Mouse (Mus musculus): Measurements from ENCODE around the gene Rbm28.

Rbm28 gene

DNA sequence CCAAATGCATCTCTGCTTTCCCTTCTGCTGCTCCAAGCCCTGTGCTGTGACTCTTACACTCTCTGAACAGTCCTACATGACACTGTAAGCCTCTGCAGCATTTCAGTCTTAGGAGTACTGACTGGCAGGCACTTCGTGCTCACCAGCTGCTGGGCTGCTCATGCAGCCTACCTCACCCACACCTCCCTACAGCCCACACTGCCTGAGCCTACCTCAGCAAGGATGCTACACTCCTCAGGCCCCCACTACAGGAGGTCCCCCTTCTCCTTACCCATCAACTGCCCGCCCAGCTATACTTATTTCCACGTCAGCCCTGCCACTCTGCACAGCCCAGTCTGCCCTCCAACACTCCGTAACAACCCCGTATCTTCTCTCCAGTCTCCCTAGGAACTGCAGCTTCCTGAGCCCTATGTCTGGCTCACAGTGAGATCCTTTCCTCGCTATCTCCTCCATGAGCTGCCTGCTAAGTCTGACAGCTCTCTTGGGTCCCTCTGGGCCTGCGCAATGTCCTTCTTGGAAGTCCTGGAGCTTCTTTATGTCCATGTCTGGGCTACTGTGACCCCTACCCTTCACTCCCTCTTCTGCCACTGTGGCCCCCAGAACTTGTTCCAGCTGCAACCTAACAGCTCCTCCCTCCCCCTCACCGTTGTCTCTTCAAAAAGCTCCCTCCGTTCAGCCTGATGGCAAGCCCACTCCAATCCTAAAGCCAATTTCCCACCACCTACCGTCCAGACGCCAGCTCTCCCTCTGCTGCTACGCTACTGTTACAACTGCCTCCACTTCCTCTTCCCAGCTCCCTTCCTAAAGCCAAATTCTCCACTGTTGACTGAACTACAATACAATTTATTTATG is 19.1 kb downstream of the Rbm28 start:
- DNase-seq (ENCODE audit: low spot score in 2 of 2), result no peak

DNA sequence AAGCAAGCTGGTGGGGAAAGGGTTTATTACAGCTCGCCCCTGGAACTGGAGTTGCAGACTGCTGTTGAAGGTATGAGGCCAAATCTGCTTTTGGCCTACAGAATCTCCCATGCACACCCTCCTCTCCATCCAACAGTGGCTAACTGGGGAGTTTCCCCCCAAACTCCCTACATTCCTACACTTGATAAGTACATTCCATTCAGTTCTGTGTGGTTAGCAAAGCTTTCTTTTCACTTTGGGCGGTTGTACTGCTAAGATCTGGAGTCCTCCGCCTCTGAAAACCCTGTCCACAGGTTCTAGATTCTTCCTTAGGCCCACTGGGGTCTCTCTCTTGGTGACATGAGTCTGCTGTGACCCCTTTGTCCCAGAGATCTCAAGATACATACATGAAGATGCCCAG is 19.8 kb downstream of the Rbm28 start:
- DNase-seq (ENCODE audit: low spot score in 2 of 2), result no peak

DNA sequence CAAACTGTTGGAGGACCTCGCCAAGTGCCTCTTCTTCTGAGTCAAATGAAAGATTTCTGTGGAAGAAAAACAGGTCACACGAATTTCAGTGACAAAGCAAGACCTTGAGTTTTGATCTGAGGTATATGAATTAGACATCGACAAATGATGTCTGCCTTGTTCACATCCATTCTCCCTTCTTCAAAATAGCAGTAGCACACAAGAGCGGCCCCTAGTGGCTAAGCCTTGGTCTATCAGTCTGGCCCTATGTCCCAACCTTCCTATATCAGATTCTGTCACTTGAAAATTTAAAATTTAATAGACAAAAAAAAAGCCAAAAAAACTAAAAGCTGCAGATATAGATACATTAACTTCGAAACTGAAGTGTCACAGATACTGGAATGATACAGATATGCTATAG is 21.2 kb downstream of the Rbm28 start:
- DNase-seq (ENCODE audit: low spot score in 2 of 2), result peak in 1 of 2 experiments; percentile 61

DNA sequence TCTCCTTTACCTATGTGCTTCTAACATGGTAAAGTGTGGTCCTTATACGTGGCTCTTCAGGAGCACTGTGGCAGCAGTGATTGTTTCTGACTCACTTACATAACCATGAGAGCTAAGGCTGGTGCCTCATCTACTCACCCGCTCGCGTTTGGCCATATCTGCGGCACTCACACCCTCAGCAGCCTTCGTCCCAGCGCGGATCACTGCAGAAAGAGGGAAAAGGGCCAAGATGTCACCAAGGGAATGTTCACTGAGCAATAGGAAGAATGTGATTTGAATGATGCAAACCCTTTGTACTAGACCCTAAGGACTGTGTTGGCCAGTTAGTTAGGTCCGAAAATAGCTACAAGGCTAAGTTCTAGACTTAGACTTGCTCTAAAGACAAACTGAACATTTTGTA is 27.4 kb downstream of the Rbm28 start:
- no peak for DNase-seq (ENCODE audit: low spot score in 2 of 2)

DNA sequence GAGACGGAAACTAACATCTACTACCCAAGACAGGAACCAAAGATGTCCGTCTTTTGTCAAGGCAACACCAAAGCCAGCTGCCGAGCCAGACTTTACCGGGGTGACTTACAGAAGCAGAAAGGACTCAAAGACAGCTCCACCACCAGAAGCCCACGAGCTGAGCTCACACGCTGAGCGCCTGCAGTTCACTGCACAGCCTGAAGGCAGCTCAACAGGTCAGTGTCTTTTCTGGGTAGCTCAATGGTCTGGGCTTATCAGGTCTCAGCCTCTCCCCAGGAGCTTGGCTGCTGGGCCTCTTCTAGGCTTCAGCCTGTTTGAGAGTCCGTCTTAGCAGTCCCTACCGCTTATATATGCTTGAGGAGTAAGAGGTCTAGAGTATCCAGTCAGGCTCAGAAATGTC is 31.7 kb downstream of the Rbm28 start:
- no peak for DNase-seq (ENCODE audit: low spot score in 2 of 2)

DNA sequence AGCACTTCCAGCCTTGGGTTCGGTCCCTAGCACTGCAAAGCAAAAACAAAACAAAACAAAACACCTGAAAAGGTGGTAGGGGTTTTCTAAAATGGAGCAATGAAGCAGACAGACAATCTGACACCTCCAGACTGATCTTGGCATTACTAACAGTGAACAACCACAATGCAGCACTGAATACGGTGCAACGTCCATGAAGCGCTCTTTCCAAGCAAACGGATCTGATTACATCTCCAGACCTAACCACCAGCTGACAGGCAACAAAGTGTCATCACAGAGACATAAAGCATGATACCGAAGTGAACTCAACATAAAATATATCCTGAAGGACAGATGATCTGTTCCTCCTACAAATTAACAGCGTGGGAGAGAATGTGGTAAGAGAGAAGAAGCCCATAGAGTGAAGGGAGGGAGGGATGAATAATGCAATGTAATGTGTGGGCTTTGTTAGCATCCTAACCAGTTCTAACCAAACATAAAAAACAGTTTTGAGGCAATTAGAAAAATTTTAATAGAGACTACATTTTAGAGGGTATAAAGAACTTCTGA is 37.9 kb downstream of the Rbm28 start:
- DNase-seq (ENCODE audit: low spot score in 2 of 2), result no peak

DNA sequence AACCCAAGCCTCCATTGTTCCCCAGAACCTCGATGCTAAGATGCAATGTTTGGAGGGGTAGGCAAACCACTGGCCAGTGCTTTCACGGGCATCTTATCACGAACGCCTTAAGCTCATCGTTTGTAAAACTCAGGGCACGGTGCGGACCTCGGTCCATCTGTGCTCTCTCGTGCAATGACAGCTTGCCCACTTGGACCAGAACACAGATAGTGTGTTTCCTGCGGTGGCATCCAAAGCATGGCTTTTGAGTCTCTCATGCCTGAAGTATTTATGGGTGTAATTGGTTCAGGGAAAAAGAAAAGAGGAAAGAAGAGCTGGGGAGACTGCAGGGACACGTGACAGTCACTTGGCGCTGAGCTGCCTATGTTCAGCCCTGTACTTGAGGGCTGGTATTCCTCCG is 44.8 kb downstream of the Rbm28 start:
- DNase-seq (ENCODE audit: low spot score in 2 of 2), result no peak

DNA sequence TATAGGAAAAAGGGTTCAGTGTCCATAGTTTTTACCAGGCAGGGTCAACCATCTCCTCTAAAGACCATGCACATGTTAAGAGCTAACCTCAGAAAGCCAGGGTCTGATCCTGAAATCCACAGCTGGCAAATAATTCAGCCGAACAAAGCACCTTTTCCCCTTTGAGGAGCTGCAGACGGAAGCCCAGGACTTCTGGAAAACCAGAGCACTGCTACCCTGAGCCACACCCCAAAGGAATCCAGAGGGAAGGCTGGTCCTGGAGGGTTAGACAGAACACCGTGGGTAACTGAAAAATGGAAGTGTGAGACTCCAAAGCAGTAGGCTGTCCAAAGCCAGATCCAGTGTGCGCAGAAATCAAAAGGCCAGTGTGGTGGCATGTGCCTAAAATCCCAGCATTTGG is 45.8 kb downstream of the Rbm28 start:
- DNase-seq (ENCODE audit: low spot score in 2 of 2), result no peak

DNA sequence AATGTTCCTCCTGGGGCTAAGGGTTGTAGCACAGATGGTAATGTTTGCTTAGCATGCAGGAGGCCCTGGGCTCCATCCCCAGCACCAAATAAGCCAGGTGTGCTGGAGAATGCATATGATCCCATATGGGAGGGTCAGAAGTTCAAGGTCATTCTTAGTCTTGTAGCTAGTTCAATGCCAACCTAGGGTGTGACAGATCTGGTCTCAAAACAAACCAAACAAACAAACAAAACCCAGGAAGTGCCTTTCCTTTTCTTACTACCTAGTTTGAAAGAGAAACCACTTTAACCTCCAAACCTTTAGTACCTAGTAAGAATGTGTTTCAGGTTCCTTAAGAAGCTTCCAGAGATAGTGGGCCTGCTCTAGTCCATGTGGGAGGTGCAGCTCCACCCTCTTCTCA is 46.6 kb downstream of the Rbm28 start:
- no peak for DNase-seq (ENCODE audit: low spot score in 2 of 2)

DNA sequence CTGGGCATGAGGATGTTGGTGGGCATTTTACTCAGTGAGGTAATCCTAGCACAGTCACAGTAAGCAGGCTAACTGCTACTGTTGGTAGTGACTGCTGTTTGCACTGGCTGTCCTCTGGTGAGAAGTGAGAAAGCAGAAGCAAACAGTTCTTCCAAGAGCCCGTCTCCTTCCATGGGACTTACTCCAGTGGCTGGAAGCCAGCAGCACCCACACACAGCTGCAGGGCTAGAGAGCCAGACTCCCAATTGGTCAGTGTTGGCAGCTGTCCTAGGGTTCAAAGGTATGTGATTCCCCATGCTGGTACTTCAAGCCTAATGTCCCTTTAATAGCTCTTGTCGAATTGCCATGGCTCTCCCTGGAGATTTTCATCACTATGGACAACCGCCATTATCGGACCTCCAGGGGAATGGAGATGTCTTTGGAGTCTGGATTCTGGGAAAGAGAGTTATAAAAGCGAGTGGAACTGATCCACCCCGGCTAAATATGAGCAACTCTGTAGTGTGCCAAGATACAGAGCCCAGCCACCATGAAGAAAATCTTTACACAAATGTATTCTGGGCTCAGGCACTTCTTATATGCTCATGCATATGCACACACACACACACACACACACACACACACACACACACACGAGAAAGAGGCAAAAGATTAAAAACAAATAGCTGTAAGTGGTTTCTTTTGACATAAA is 47.2 kb downstream of the Rbm28 start:
- DNase-seq (ENCODE audit: low spot score in 2 of 2), result peak; percentile 20 to 64

DNA sequence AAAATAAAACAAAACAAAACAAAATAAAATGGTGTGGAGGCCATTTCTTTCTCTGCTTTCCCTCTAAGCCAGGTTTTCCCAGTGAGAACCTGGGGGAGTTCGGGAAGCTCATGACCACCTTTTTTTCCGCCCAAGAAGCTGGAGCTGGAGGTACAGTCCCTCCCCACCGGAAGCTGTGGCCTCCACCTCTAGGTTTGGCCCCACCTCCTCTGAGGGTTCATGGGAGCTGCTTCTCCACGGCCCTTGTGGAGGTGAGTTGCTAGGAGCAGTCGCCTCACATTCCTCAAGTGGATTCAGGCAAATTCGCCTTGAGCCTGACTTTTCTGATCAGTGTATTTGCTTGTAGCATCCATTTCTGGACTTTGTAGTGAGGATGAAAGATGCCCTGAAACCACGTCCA is 49.0 kb downstream of the Rbm28 start:
- no peak for DNase-seq (ENCODE audit: low spot score in 2 of 2)

DNA sequence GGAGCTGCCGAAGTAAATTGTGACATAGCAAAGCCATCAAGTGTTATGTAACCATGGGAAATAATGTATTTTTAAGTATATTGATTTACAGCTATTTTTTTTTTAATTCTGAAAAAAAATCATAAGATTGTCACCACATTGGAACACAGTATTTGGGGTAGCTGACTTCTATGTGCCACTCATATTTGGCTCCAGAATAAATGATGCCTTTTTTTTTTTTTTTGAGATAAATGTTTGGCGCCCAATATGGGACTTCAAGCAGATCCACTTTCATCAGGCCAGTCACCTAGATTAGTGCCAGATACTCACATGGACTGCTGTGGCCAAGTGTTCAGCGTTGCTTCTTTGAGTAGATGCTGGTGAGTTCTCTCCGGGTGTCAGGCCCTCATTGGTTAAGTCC is 53.3 kb downstream of the Rbm28 start:
- DNase-seq (ENCODE audit: low spot score in 2 of 2), result no peak

DNA sequence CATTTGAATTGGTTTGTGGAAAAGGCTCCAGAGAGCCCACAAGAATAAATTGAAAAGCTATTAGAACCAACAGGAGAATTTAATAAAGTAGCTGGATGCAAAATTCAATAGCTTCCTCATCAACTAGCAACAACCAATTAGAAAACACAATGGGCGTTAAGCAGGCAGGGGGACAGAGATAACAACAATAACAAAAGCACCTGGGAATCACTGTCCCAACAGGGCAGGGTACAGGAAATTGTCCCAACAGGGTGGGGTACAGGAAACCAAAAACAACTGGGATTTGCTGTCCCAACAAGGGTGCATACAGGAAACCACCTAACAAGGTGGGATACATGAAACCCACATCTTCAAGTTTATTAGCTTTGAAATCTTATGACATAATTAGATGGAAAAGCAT is 56.4 kb downstream of the Rbm28 start:
- DNase-seq (ENCODE audit: low spot score in 2 of 2), result no peak

DNA sequence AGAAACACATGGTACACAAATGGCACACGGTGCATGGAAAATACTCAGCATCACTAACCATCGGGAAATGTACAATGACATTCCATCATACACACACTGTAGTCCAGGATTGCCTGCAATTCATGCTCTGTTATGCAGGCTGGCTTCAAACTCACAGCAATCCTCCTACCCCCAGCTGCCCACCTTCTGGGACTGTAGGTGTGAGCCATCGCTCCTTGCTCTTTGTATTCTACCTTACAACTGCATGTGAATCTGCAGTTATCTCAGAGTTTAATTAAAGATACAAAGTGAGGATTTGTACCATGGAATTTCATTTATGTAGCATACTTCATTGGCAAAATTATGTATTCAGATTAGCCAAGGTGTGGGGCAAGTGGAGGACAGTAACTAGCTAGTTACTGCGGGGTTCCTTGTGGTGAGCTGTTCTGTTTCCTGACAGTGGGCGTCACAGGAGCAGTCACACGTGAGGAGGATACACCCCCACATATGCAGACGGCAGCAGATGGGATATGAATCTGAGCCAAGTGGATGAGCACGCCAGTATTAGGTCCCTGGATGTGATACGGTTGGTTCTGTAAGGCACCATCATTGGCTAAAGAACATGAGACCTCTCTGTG is 63.5 kb downstream of the Rbm28 start:
- peak; percentile 22 to 71 for DNase-seq (ENCODE audit: low spot score in 2 of 2)

DNA sequence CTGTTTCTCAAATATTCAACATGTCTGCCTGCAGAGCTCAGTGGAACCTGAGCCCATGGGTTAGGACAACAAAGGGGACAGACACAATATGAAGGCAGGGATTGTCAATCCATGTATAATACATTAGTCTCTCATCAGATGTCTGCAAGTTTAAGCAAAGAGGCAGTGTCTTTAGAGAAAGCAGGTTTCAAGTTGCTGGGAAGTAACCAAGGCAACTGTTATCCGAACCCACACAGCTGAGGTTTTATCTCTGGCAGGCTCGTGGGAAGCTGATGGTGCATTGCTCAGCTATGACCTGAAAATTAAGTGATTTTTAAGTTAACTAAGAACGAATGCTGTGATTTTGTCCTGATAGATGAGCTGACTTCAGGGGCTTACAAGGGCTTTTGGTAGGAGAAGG is 64.4 kb downstream of the Rbm28 start:
- DNase-seq (ENCODE audit: low spot score in 2 of 2), result peak; percentile 49 to 70

DNA sequence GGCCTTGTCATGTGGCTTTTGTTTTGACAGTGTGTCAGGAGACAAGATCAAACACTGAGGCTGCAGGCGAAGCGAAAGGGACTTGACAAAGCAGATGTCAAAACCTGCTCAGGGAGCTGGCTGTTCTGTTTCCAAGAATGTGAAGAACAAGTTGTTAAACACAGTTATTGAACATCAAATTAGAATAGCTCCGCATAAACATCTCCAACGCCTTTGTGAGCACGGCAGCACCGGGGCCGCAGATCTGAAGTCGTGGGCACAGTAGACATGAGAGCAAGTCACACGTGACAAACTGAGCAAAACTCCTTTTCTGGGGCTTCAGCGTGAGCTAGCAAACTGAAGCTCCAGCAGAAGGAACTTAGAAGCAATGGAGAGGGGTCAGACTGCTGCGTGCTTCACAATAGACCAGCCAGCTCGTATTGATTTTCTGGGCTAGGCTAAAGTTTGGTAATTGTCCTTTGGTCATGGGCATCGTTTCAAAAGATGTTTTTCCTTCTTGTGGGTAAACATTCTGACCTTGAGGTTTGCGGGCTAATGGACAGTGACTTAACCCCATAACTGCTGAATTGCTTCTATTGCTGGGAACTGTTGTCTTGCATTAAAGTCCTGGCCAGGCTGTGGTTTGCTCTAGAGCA is 65.2 kb downstream of the Rbm28 start:
- peak; percentile 55 to 58 for DNase-seq (ENCODE audit: low spot score in 2 of 2)

DNA sequence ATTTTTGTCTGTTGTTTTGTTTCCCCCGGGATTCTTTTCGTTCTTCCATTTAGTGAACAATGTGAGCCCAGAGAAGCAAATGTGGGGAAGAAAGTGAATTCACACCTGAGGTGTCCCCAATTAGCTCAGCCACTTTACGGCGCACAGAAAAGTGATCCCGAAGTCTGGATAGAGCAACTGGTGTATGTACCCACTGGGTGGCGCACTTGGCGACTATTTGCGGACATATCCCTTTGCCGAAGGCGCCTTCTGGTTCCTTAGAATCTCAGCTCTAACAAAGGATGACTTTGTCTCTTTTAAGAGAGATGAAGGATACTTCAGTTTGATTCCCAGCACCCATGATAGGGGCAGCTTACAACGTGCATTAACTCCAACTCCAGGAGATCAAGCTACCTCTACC is 71.9 kb downstream of the Rbm28 start:
- peak in 1 of 2 experiments; percentile 26 for DNase-seq (ENCODE audit: low spot score in 2 of 2)

DNA sequence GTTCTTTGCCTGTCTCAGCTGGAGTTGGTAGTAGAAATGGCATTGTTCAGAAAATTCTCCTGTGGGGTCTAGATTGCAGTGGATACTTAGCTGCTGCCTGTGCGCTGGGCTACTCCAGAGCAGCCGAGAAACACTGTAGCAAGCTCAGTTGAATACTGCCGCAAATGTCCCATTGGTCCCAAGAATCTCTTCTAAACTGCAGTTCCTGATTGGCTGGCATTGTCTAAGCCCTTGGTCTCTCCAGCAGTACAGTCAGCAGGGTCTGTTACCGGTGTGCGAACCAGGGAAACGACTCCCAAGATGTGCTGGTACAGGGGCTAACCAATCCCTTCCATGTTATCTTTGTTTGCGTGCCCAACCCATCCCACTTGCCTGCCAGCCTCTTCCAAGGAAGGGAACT is 72.6 kb downstream of the Rbm28 start:
- no peak for DNase-seq (ENCODE audit: low spot score in 2 of 2)

DNA sequence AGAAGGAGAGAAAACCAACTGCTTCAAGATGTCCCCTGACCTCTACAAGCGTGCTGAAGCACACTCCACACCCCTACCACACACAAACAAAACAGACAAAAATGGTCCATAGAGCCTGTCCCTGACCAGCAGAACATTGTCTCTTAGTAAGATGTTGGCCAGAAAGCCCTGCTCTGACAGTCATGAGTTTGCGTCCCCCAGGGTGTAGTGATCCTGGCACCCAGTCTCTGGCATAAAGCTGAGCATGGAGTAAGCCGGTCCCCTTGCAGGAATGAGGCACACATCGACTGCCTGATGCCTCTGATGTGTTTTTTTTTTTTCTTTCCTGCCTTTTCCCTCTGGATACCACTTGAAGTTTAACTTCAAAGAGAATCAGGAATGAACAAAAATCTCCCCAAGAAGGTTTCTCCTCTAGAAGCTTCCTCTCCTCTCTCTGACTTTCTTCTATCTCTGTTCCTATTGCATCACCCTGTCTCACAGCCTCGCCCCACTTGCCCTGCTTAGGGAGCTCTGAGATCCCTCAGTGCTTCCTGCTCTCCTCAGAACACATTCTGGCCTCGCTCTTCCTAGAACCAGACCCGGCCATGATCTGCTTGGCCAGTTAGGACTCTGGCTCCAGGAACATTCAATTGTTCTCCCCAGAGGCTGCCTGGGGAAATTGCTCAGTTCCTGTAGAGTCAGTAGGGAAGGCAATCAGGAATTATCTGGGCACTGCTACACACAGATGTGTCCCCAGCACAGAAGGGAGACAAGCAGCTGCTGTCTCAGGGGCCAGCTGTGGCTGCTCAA is 76.7 kb downstream of the Rbm28 start:
- DNase-seq (ENCODE audit: low spot score in 2 of 2), result no peak

DNA sequence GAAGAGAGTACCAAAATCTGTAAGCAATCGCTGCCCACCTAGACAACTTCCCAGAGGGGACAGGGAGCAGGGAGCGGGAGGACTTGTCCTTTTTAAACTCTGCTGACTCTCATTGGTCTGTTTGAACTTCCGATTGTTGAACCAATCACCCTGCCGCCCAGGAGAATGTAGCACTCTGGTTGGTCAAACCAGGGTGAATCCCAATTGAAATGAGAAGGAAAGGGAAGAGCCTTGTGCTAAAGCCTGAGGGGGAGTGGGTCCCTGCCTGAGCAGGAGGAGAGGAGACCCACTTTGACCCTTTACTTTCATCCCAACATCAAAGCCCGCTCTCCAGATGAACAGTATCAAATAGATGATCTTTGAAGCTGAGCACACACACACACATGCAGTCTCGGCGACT is 80.4 kb downstream of the Rbm28 start:
- no peak for DNase-seq (ENCODE audit: low spot score in 2 of 2)

DNA sequence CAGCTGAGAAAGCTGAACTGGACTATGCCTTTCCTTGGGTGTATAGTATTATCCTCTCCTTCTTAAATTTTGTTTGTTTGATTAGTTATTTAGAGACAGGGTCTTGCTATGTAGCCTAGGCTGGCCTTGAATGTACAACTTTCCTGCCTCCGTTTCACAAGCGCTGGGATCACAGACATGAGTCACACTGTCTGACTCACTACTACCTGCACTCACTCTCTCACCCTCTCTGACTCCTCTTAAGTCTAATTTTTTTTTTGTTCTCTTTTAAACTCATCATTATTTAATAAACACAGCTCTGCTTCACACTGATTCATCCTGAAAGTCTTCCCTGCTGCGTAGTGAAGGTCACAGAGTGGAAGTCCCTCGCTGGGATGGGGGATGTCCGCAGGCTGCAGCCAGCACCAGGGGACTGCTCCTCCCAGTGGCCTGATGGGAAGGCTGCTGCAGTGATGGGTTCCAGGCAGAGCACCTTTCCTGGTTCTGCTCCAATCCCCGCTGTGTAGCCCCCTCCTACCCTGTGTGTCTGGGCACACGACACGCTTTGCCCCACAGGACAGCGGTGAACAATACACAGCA is 81.9 kb downstream of the Rbm28 start:
- no peak for DNase-seq (ENCODE audit: low spot score in 2 of 2)

All from left cerebral cortex, adult 9 months (tissue).